Mouse (Mus musculus) liver, embryonic 13.5 days (tissue): Measurements from ENCODE around the gene Epgn. TPM values are rescaled to one million over a fixed set of nuclear protein-coding genes. Genes with fewer than 3 reads are reported as not detected.

Source experiments
- ATAC-seq: fragments of 200-750 bp; cut with Nextera tagmentation; 2 replicates; pipeline ENCODE4 v1.8.0; 2017; ENCODE audit warnings: low read depth, mild to moderate bottlenecking, moderate number of reproducible peaks, moderate library complexity
- DNase-seq: peaks from one replicate; pipeline ENCODE4 v3.0.0; 2022
- H3K27ac ChIP-seq: fragments of 300-500 bp; sonication (generic); 2 replicates; pipeline ENCODE4 v1.5.1; 2015; ENCODE audit warnings: moderate library complexity, mild to moderate bottlenecking, inconsistent platforms
- H3K27me3 ChIP-seq: fragments of 300-500 bp; sonication (generic); 2 replicates; pipeline ENCODE4 v1.6.1; 2015; ENCODE audit warnings: mild to moderate bottlenecking, inconsistent platforms
- H3K36me3 ChIP-seq: fragments of 300-500 bp; sonication (generic); 2 replicates; pipeline ENCODE4 v1.6.1; 2015; ENCODE audit warnings: mild to moderate bottlenecking, inconsistent platforms
- H3K4me1 ChIP-seq: fragments of 300-500 bp; sonication (generic); replicated peaks from 2 replicates; pipeline ENCODE4 v1.6.1; 2015; ENCODE audit warnings: inconsistent platforms
- H3K4me2 ChIP-seq: fragments of 300-500 bp; sonication (generic); 2 replicates; pipeline ENCODE4 v1.6.1; 2015; ENCODE audit warnings: inconsistent platforms, mild to moderate bottlenecking, moderate library complexity
- H3K4me3 ChIP-seq: fragments of 300-500 bp; sonication (generic); replicated peaks from 2 replicates; pipeline ENCODE4 v1.5.1; 2015; ENCODE audit warnings: mild to moderate bottlenecking, inconsistent platforms
- H3K9ac ChIP-seq: fragments of 300-500 bp; sonication (generic); 2 replicates; pipeline ENCODE4 v1.6.1; 2015; ENCODE audit warnings: mild to moderate bottlenecking, inconsistent platforms
- H3K9me3 ChIP-seq: fragments of 300-500 bp; sonication (generic); replicated peaks from 2 replicates; pipeline ENCODE4 v1.6.1; 2016; ENCODE audit warnings: inconsistent platforms
- WGBS: fragments of 180-500 bp; shearing (Covaris S2); methylation state at CpG from one replicate; pipeline ENCODE4 v1.1.7; 2015; ENCODE audit not compliant: insufficient replicate concordance; 5-methylcytosine and 5-hydroxymethylcytosine counted together
- polyA plus RNA-seq: library from polyadenylated mRNA; unstranded; fragments of >200 nt; fragmentation: Nextera tagmentation; extraction: Ambion mirVana; gene quantifications from 2 replicates; pipeline ENCODE4 v1.2.1, GENCODE M21; 2015

The Epgn gene
- polyA plus RNA-seq, 1 experiment from 2014 or later = 0.06 TPM

DNA sequence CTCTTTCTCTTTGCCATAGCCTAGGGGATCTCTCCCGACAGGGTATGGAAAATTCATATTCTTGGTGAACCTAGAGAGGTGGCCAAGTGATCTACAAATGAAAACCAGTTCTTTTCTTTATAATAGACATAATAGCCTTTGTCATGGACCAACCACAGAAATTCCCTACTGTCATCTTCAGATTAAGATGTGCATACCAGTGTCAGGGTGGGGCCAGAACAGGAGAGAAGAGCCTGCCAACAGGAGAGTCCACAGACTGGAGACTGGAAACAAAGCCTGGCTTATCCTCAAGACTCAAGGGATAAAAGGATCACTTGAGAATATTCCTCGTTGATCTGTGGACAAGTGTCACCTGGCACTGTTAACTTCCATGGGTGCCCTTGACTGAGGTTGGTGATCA, 10.5 kb downstream of the Epgn start:
- ATAC-seq = no peak
- 45% methylated on average over 2 of the region's 2 CpGs for WGBS

DNA sequence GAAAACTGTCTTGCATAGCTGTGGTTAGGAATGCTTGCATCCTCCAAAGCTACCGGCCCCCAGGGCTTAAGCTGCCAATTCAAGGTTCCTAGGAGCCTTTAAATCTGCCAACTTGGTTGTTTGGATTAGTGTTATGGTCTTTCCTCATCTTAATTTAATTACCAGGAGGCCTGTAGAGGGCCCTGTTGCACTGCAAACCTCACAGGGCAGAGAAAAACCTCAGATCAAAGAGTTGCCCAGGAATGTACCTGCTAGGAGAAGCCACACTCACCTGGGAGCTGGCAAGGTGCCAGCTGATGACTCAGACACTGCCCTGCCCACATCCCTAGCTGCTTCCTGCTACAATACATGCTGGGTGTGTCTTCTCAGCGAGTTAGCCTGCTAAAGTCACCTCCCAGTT, 11.3 kb downstream of the Epgn start:
- ATAC-seq (no peak), DNase-seq (no peak)
- no peaks in the 10 kb centered on the region for H3K9me3 ChIP-seq
- H3K27ac ChIP-seq = no peak overlapping the region
- H3K9ac ChIP-seq = no peak overlapping the region
- WGBS = 11% methylated on average over 2 of the region's 2 CpGs
- no peak overlapping the region for H3K4me2 ChIP-seq
- H3K36me3 ChIP-seq = no peaks in the 10 kb centered on the region
- no peaks in the 10 kb centered on the region for H3K27me3 ChIP-seq
- H3K4me1 ChIP-seq = no peaks in the 10 kb centered on the region
- no peak overlapping the region for H3K4me3 ChIP-seq

More for the DNA sequence above, 10.5 kb downstream of the Epgn start:
- Histone ChIP-seq H3K9ac (no peak overlapping the region), H3K4me3 (no peak overlapping the region), H3K36me3 (no peaks in the 10 kb centered on the region), H3K4me1 (no peaks in the 10 kb centered on the region), H3K4me2 (no peak overlapping the region), H3K27me3 (no peaks in the 10 kb centered on the region), H3K9me3 (no peaks in the 10 kb centered on the region), H3K27ac (no peak overlapping the region)
- no peak for DNase-seq

DNA sequence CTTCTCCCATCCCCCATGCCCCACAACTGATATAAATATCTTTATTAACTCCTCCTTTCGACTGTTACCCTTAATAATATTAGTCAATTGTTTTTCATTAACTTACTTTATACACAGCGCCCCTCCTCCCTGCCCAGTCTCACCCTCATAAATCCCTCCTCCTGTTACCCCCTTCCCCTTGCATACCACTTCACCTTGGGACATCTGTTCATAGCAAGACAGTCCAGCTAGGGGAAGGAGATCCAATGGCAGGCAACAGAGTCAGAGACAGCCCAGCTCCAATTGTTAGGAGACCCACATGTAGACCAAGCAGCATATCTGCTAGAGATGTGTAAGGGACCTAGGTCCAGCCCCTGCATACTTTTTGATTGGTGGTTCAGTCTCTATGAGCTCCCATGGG, 11.7 kb downstream of the Epgn start:
- Histone ChIP-seq H3K4me3 (no peak overlapping the region), H3K4me2 (no peak overlapping the region), H3K4me1 (no peaks in the 10 kb centered on the region), H3K27ac (no peak overlapping the region), H3K27me3 (no peaks in the 10 kb centered on the region), H3K9me3 (no peaks in the 10 kb centered on the region), H3K9ac (no peak overlapping the region), H3K36me3 (no peaks in the 10 kb centered on the region)
- 60% methylated on average over 2 of the region's 2 CpGs for WGBS
- no peak for ATAC-seq
- no peak for DNase-seq

DNA sequence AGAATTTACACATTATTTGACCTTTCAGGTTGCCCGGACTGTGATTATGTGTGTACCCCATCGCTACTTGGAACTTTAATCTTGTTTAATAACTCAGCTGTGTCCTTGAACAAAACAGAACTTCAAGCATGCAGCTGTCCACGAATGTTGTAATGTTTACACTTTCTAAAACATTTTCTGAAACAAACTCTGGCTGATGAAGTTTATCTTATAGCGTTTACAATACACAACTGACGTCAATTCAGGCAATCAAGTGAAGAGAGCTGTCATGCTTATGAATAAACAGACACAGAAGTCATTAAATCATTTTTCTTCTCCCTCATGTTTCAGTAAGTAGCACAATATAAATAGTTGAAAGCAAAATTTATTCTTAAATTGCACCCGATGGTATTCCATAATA, 20.7 kb downstream of the Epgn start:
- ATAC-seq = no peak

DNA sequence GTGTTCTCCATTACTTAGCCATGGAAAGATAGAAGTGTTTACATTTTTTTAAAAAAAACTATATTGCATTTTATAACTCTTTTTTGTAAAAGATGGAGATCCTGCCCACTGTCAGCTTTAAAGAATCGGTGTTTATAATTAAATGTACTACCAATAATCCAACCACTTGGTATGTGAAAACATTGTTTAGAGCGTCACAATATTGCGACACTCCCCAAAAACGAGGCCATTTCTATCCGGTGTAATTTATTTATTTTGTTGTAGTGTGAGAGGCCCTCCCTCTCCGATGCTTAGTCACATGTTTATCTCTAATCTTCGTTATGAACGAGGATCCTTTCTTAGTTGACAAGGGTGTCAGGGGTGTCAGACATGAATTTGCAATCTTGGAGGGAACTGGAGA, 21.1 kb downstream of the Epgn start:
- no peaks in the 10 kb centered on the region for H3K9me3 ChIP-seq

More for the DNA sequence above, 20.7 kb downstream of the Epgn start:
- Histone ChIP-seq H3K4me1 (no peaks in the 10 kb centered on the region), H3K27ac (no peak overlapping the region), H3K9ac (no peak overlapping the region), H3K4me2 (no peak overlapping the region), H3K36me3 (no peaks in the 10 kb centered on the region), H3K4me3 (no peak overlapping the region), H3K27me3 (no peaks in the 10 kb centered on the region), H3K9me3 (no peaks in the 10 kb centered on the region)
- WGBS = 62% methylated on average over 6 of the region's 6 CpGs
- no peak for DNase-seq

DNA sequence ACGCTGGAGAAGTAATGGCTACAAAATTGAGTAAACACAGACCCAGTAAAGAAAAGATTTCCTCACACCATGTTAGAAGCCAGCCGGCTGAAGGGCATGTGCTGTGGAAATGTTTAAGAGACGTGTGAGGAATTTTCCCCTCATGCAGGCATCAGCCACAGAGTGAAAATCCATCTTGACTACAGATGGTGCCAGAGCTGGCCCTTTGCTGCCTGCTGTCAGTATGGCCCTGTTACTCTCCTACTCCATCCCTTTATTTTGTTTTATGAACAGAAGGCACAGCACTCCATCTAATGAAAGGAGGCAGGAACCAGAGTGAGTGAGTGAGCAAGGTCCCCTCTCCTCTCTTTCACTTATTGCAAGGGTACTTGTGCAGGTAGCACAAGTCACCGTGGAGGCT, 45.1 kb downstream of the Epgn start:
- 69% methylated on average over 4 of the region's 4 CpGs for WGBS
- no peak for ATAC-seq
- no peak for DNase-seq
- Histone ChIP-seq H3K4me3 (no peak overlapping the region), H3K9ac (no peak overlapping the region), H3K4me1 (no peaks in the 10 kb centered on the region), H3K27ac (no peak overlapping the region), H3K36me3 (no peaks in the 10 kb centered on the region), H3K27me3 (peaks cover 17% of the 10 kb centered on the region), H3K9me3 (no peaks in the 10 kb centered on the region), H3K4me2 (no peak overlapping the region)

More for the DNA sequence above, 21.1 kb downstream of the Epgn start:
- no peak overlapping the region for H3K27ac ChIP-seq
- H3K27me3 ChIP-seq = no peaks in the 10 kb centered on the region
- no peaks in the 10 kb centered on the region for H3K4me1 ChIP-seq
- DNase-seq (no peak), ATAC-seq (no peak)
- WGBS = 66% methylated on average over 8 of the region's 8 CpGs
- H3K36me3 ChIP-seq = no peaks in the 10 kb centered on the region
- no peak overlapping the region for H3K9ac ChIP-seq
- no peak overlapping the region for H3K4me3 ChIP-seq
- no peak overlapping the region for H3K4me2 ChIP-seq

DNA sequence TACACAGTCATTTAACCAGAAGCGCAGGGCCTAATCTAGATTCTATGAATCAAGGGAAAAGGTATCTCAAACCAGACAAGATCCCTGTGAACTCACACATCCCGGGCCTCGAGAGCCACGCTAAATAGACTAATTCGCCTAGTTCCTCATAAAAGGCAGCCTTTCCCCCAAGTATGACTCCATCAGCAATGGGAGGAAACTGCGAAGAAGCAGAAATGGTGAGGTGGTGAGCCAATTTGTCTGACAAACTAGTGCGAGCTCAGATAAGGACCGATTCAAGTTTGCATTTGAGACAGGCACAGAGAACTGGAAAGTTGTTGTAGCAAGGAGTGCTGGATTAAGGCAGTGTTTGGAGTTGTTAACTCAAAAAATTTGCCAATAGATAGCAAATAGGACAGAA, 46.4 kb downstream of the Epgn start:
- Histone ChIP-seq H3K4me3 (no peak overlapping the region), H3K36me3 (no peaks in the 10 kb centered on the region), H3K4me1 (no peaks in the 10 kb centered on the region), H3K9ac (no peak overlapping the region), H3K27me3 (peaks cover 17% of the 10 kb centered on the region), H3K4me2 (no peak overlapping the region), H3K27ac (no peak overlapping the region), H3K9me3 (no peaks in the 10 kb centered on the region)
- DNase-seq = no peak
- no peak for ATAC-seq
- WGBS = 34% methylated on average over 8 of the region's 8 CpGs

DNA sequence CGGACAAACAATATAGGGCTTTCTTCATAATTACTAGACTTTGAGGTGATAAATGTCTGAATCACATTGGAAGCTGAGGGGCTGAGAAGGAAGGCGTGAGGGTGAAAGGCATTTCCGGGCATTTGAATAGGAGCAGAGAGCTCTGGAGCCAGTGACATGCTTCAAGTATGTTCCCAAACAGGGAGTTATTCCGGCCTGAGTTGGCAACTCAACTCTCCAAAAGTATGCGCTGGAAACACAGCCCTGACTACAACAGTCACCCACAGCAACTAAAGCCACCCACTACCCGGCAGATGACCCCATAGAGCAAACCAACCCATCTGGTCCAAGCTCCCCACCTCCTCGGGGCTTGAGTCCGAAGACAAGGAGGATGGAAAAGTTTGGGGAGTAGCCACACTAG, 46.8 kb downstream of the Epgn start:
- Histone ChIP-seq H3K4me1 (no peaks in the 10 kb centered on the region), H3K4me2 (0 out of 2 replicates have a peak overlapping the region, but pooled peaks have one; percentile 32), H3K9ac (no peak overlapping the region), H3K9me3 (no peaks in the 10 kb centered on the region), H3K36me3 (no peaks in the 10 kb centered on the region), H3K27me3 (peaks cover 17% of the 10 kb centered on the region), H3K4me3 (peak overlapping the region; percentile 25), H3K27ac (no peak overlapping the region)
- ATAC-seq (no peak), DNase-seq (no peak)
- WGBS = 28% methylated on average over 8 of the region's 8 CpGs

DNA sequence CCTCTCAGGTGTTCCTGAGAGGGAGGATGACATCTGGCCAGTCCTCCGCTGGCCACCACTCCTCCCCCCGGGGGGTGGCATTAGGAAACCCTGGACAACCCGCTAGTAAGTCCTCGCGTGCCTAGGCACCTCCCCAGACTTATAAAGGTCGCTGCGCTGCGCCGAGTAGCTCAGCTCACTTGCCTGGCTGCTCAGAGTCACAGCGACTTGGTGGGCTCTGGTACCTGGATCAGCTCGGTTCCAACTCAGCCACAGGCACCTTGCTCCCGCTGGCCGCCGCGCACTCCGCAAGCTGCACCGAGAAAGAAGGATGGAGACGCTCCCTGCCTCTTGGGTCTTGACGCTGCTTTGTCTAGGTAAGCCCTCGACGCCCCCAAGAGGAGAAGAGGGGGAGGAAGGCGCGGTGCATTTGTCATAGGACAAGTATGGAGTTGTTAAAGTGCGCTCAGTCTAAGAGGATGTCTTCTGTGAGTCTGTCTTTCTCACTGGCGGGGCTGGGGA, 47.2 kb downstream of the Epgn start, which contains the start of gene Ereg:
Gene Ereg, plus strand, starts transcription at position 173 of the 501 bp plus-strand sequence.
- no peak within 1 kb of the TSS for H3K9ac ChIP-seq
- ATAC-seq (no peak), DNase-seq (no peak)
- peak within 1 kb of the TSS; percentile 25 for H3K4me3 ChIP-seq
- no peaks in the 10 kb centered on the region for H3K9me3 ChIP-seq
- H3K27me3 ChIP-seq = peaks cover 17% of the 10 kb centered on the region
- H3K27ac ChIP-seq = no peak within 1 kb of the TSS
- 4% methylated on average over 25 of the region's 25 CpGs for WGBS
- no peaks in the 10 kb centered on the region for H3K4me1 ChIP-seq
- H3K4me2 ChIP-seq = peak within 1 kb of the TSS; percentile 32; the same call in 1 of the 2 replicates
- H3K36me3 ChIP-seq = no peaks in the 10 kb centered on the region

DNA sequence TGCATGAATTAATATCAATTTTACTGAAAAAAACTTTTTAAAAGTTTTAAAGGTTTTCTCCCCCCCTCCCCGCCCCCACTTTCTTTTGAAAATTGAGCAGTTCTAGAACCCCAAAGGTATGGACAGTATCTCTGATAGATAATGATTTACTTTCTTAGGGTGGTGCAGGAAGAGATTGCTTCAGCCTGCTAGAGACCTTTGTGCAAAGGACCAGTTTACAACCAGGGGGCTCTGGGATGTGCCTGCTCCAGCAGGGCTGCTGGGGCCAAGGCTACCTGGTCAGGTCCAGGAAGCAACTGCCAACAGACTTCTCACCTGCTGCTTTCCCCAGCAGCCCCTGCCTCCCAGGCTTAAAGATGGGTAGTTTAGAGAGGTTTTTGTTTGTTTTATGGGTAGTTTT, 47.8 kb downstream of the Epgn start:
- no peak overlapping the region for H3K4me3 ChIP-seq
- 42% methylated on average over 1 of the region's 1 CpGs for WGBS
- ATAC-seq = no peak

DNA sequence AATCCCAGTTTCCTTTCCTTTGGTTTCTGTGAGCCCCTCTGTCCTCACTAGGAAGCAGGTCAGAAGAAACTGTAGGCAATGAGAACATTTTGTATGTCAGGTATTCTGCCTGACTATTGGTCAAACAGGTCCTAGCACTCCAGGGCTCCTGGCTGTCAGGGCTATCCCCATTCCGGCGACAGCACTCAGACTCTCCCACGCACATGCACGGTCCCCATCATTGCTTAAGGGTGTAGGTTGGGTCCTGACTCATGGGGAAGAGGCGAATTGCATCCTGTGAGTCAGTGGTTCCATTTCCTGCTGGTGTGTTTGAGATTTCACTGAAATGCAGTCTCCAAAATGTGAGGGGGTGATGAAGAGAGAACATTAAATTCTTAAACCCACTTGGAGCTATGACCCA, 55.8 kb downstream of the Epgn start:
- no peak overlapping the region for H3K4me3 ChIP-seq
- ATAC-seq = no peak
- no peaks in the 10 kb centered on the region for H3K9me3 ChIP-seq
- H3K4me2 ChIP-seq = no peak overlapping the region
- H3K36me3 ChIP-seq = no peaks in the 10 kb centered on the region
- no peak overlapping the region for H3K27ac ChIP-seq
- no peaks in the 10 kb centered on the region for H3K4me1 ChIP-seq
- 40% methylated on average over 5 of the region's 5 CpGs for WGBS
- no peak for DNase-seq
- no peaks in the 10 kb centered on the region for H3K27me3 ChIP-seq
- H3K9ac ChIP-seq = no peak overlapping the region

More for the DNA sequence above, 47.8 kb downstream of the Epgn start:
- no peak overlapping the region for H3K4me2 ChIP-seq
- H3K27me3 ChIP-seq = peaks cover 17% of the 10 kb centered on the region
- no peak for DNase-seq
- H3K4me1 ChIP-seq = no peaks in the 10 kb centered on the region
- no peak overlapping the region for H3K9ac ChIP-seq
- H3K9me3 ChIP-seq = no peaks in the 10 kb centered on the region
- H3K27ac ChIP-seq = no peak overlapping the region
- no peaks in the 10 kb centered on the region for H3K36me3 ChIP-seq
